Mouse (Mus musculus) ES-Bruce4 (cell line): ENCODE measurements around the gene Gmip. TPM values are rescaled to one million over a fixed set of nuclear protein-coding genes. Genes with fewer than 3 reads are reported as not detected.

Source experiments
- H3K27ac ChIP-seq: 2 replicates; pipeline ENCODE4 v1.5.1; 2012; ENCODE audit warnings: low read length, inconsistent platforms; ENCODE audit not compliant: insufficient read depth
- H3K27me3 ChIP-seq: 2 replicates; pipeline ENCODE4 v1.6.1; 2012; ENCODE audit warnings: mild to moderate bottlenecking, low read length, inconsistent platforms; ENCODE audit not compliant: control insufficient read depth, poor library complexity, insufficient read depth, severe bottlenecking
- H3K36me3 ChIP-seq: 2 replicates; pipeline ENCODE4 v1.6.1; 2012; ENCODE audit warnings: inconsistent platforms, mild to moderate bottlenecking, low read length, moderate library complexity; ENCODE audit not compliant: control insufficient read depth, poor library complexity, insufficient read depth, severe bottlenecking
- H3K4me1 ChIP-seq: one replicate; pipeline ENCODE4 v1.8.1; 2011; ENCODE audit warnings: low read length; ENCODE audit not compliant: control insufficient read depth, insufficient read depth
- H3K4me3 ChIP-seq: 2 replicates; pipeline ENCODE4 v1.5.1; 2011; ENCODE audit warnings: low read depth, mild to moderate bottlenecking, low read length
- H3K9ac ChIP-seq: 2 replicates; pipeline ENCODE4 v1.6.1; 2012; ENCODE audit warnings: low read depth, mild to moderate bottlenecking, inconsistent platforms; ENCODE audit not compliant: poor library complexity, severe bottlenecking
- H3K9me3 ChIP-seq: replicated peaks from 2 replicates; pipeline ENCODE4 v1.6.1; 2012; ENCODE audit warnings: mild to moderate bottlenecking, low read length, inconsistent platforms; ENCODE audit not compliant: control insufficient read depth, poor library complexity, insufficient read depth, severe bottlenecking
- CTCF ChIP-seq: IDR thresholded peaks from one replicate; pipeline ENCODE4 v1.8.1; 2011; ENCODE audit warnings: low read depth, low read length
- EP300 ChIP-seq: IDR thresholded peaks from 2 replicates; pipeline ENCODE4 v1.6.1; 2011; ENCODE audit warnings: low read depth, low read length; ENCODE audit not compliant: insufficient read depth
- POLR2A ChIP-seq: IDR thresholded peaks from one replicate; pipeline ENCODE4 v1.8.1; 2011; ENCODE audit warnings: low read length; ENCODE audit not compliant: insufficient read depth
- polyA plus RNA-seq: library from polyadenylated mRNA; stranded (reverse); fragments of >200 nt; gene quantifications from 2 replicates; pipeline ENCODE4 v1.2.4, GENCODE M21; 2011; ENCODE audit warnings: low read depth; ENCODE audit not compliant: missing spikeins, insufficient read depth, insufficient read length

The Gmip gene
- 11.6 and 12.6 TPM in 2 replicates for polyA plus RNA-seq

DNA sequence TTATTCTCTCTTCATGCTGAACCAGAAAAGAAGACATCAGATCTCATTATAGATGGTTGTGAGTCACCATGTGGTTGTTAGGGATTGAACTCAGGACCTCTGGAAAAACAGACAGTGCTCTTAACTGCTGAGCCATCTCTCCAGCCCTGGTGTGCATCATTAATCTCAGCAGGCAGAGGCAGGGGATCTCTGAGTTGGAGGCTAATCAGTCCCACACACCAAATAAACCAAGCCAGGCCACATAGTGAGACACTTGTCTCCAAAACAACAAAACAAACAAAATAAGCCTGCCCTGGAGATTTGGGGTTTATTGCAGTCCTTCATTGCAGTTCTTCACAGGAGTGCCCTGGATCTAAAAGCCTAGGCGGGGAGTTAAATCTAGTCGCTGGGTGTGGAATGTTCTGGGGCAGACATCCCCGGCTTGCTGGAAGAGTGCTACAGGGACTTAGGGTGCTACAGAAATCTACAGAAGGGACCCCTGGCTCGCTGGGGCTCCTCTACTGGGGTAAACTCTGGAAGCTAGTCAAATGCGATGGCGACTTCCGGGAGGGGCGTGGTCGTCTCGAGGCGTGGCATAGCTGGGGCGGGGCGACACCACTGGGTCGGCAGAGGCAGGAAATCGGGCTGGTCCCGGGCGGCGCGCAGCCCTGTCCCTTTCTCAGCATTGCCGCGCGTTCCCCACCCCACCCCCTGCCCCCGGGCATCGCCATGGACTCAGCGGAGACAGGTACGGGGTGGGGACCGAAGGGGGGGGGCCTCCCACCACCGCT lies at the start of gene Gmip:
Gene Gmip, plus strand, starts transcription at position 586 of the 770 bp plus-strand sequence.
- no peak for TF ChIP-seq CTCF
- no peak for TF ChIP-seq POLR2A
- no peak for TF ChIP-seq EP300
- H3K27ac ChIP-seq: peak within 1 kb of the TSS; percentile 8; the same call in 1 of the 2 replicates
- peaks cover 48% of the 10 kb centered on the region for H3K36me3 ChIP-seq
- H3K27me3 ChIP-seq: no peaks in the 10 kb centered on the region
- peak within 1 kb of the TSS; percentile 73 for H3K9ac ChIP-seq
- peak within 1 kb of the TSS; percentile 59 for H3K4me3 ChIP-seq
- no peaks in the 10 kb centered on the region for H3K4me1 ChIP-seq
- no peaks in the 10 kb centered on the region for H3K9me3 ChIP-seq

GRCm38 (mm10) chr8:69761814-69762445 lies 46.5 kb upstream of the Gmip start:
- TF ChIP-seq EP300 (no peak), CTCF (no peak), POLR2A (no peak)
- no peaks in the 10 kb centered on the region for H3K4me1 ChIP-seq
- H3K9me3 ChIP-seq: peaks cover 5% of the 10 kb centered on the region; the same call in 1 of the 2 replicates
- H3K27ac ChIP-seq: no peak overlapping the region
- H3K36me3 ChIP-seq: peaks cover 46% of the 10 kb centered on the region
- H3K27me3 ChIP-seq: no peaks in the 10 kb centered on the region
- no peak overlapping the region for H3K9ac ChIP-seq
- no peak overlapping the region for H3K4me3 ChIP-seq

DNA sequence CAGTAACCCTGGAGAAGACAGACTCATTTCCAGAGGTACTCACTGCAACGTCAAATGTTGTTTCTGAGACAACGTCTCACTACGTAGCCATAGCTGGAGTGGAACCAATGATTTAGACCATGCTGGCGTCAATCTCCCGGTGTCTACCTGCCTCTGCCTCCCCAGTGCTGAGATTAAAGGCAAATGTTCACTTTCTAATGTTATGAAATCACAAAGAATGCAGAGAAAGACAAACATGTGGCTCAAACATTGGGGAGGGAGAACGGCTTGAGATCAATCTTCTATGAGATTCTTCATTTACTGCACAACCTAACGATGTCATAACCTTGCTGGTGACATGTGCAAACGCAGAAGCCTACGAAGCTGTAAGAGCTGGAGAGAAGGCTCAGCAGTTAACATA lies 37.3 kb upstream of the Gmip start:
- Histone ChIP-seq H3K27me3 (no peaks in the 10 kb centered on the region), H3K27ac (no peak overlapping the region), H3K4me1 (no peaks in the 10 kb centered on the region), H3K9me3 (0 out of 2 replicates have a peak, but pooled peaks cover 3% of the 10 kb centered on the region), H3K9ac (no peak overlapping the region), H3K36me3 (peaks cover 37% of the 10 kb centered on the region), H3K4me3 (no peak overlapping the region)
- no peak for TF ChIP-seq CTCF
- TF ChIP-seq EP300: no peak
- no peak for TF ChIP-seq POLR2A

- H3K36me3 ChIP-seq: peaks cover 29% of the 10 kb centered on the region
- H3K4me3 ChIP-seq: no peak overlapping the region
- no peaks in the 10 kb centered on the region for H3K27me3 ChIP-seq
- H3K9ac ChIP-seq: no peak overlapping the region
- H3K27ac ChIP-seq: no peak overlapping the region
- H3K4me1 ChIP-seq: no peaks in the 10 kb centered on the region
- H3K9me3 ChIP-seq: no peaks in the 10 kb centered on the region
- TF ChIP-seq POLR2A: no peak
Measured at GRCm38 (mm10) chr8:69772106-69772505, 36.4 kb upstream of the Gmip start.

GRCm38 (mm10) chr8:69774503-69775148 lies 33.9 kb upstream of the Gmip start, which contains the start of gene Gm20422:
Gene Gm20422, minus strand, starts transcription at chr8:69774886.
- H3K36me3 ChIP-seq: peaks cover 8% of the 10 kb centered on the region
- H3K27ac ChIP-seq: peak within 1 kb of the TSS; percentile 92
- no peaks in the 10 kb centered on the region for H3K27me3 ChIP-seq
- peak within 1 kb of the TSS; percentile 81 for H3K9ac ChIP-seq
- H3K9me3 ChIP-seq: no peaks in the 10 kb centered on the region
- no peak for TF ChIP-seq EP300
- TF ChIP-seq CTCF: no peak
- TF ChIP-seq POLR2A: peak; percentile 74
- no peaks in the 10 kb centered on the region for H3K4me1 ChIP-seq
- peak within 1 kb of the TSS; percentile 91 for H3K4me3 ChIP-seq

DNA sequence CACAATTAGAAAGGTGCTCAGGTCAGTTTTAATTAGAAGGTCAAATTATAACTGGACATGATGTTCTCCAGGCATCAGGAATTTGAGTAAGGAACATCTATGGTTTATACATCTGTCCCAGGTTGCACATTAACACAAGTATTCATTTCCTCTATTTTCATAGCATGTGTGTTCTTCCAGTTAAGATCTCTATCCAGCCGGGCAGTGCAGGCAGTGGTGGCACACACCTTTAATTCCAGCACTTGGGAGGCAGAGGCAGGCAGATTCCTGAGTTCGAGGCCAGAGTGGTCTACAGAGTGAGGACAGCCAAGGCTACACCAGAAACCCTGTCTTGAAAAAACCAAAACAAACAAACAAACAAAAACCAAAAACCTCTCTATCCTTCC lies 33.3 kb upstream of the Gmip start:
- peak overlapping the region; percentile 26; the same call in 1 of the 2 replicates for H3K4me3 ChIP-seq
- H3K27ac ChIP-seq: peak overlapping the region; percentile 43; the same call in 1 of the 2 replicates
- H3K36me3 ChIP-seq: peaks cover 7% of the 10 kb centered on the region; the same call in 1 of the 2 replicates
- no peaks in the 10 kb centered on the region for H3K4me1 ChIP-seq
- no peaks in the 10 kb centered on the region for H3K9me3 ChIP-seq
- TF ChIP-seq EP300 (no peak), CTCF (no peak), POLR2A (no peak)
- H3K9ac ChIP-seq: 0 out of 2 replicates have a peak overlapping the region, but pooled peaks have one; percentile 19
- H3K27me3 ChIP-seq: no peaks in the 10 kb centered on the region
